ENCODE assay signal across 8 mouse cellular contexts in genomic region chr16:30596959-30597681, GRCm38 (mm10). TPM values are rescaled to one million over a fixed set of nuclear protein-coding genes. Genes with fewer than 3 reads are reported as not detected.
DNase-seq lines count a peak whose midpoint lies in the region; ATAC-seq and TF ChIP-seq lines count a peak whose summit lies in the region.

No protein-coding gene starts in this region.

- no peak overlapping the region for H3K27ac ChIP-seq in kidney, embryonic 14.5 days (ENCODE audit: low read depth, low read length)
- H3K27ac ChIP-seq in embryonic facial prominence, embryonic 11.5 days (replicated peaks; ENCODE audit: low read depth, low read length), result no peak overlapping the region
- H3K27ac ChIP-seq in kidney, adult 2 months (ENCODE audit: insufficient read depth, low read depth, low read length), result no peak overlapping the region
- no peak overlapping the region for H3K27ac ChIP-seq in limb, embryonic 13.5 days
- H3K27ac ChIP-seq in midbrain, embryonic 16.5 days (ENCODE audit: low read length), result no peak overlapping the region

- H3K9ac ChIP-seq in kidney, embryonic 14.5 days (ENCODE audit: low read depth, low read length), result no peak overlapping the region
- no peak overlapping the region for H3K9ac ChIP-seq in embryonic facial prominence, embryonic 11.5 days (replicated peaks; ENCODE audit: low read length)
- H3K9ac ChIP-seq in limb, embryonic 13.5 days, result 0 out of 2 replicates have a peak overlapping the region, but pooled peaks have one; percentile 35
- H3K9ac ChIP-seq in midbrain, embryonic 16.5 days (ENCODE audit: low read depth, low read length), result peak overlapping the region; percentile 2; the same call in 1 of the 2 replicates

- H3K9me3 ChIP-seq in kidney, embryonic 14.5 days (ENCODE audit: control insufficient read depth, low read length), result no peaks in the 10 kb centered on the region
- H3K9me3 ChIP-seq in embryonic facial prominence, embryonic 11.5 days (replicated peaks; ENCODE audit: control insufficient read depth, low read length), result no peaks in the 10 kb centered on the region
- H3K9me3 ChIP-seq in limb, embryonic 13.5 days, result no peaks in the 10 kb centered on the region
- H3K9me3 ChIP-seq in midbrain, embryonic 16.5 days (replicated peaks; ENCODE audit: control insufficient read depth, low read length, poor library complexity, severe bottlenecking), result no peaks in the 10 kb centered on the region

- H3K36me3 ChIP-seq in kidney, embryonic 14.5 days (ENCODE audit: control insufficient read depth, insufficient read depth, low read length), result no peaks in the 10 kb centered on the region
- H3K36me3 ChIP-seq in embryonic facial prominence, embryonic 11.5 days (replicated peaks; ENCODE audit: control insufficient read depth, insufficient read depth, low read depth, low read length), result no peaks in the 10 kb centered on the region
- H3K36me3 ChIP-seq in kidney, adult 2 months (ENCODE audit: control insufficient read depth, insufficient read depth, low read length), result no peaks in the 10 kb centered on the region
- no peaks in the 10 kb centered on the region for H3K36me3 ChIP-seq in limb, embryonic 13.5 days
- no peaks in the 10 kb centered on the region for H3K36me3 ChIP-seq in midbrain, embryonic 16.5 days (ENCODE audit: control insufficient read depth, insufficient read depth, low read length)

- no peak for ATAC-seq in kidney, embryonic 14.5 days (ENCODE audit: low FRiP score, low TSS enrichment)
- ATAC-seq in embryonic facial prominence, embryonic 11.5 days (replicated peaks; ENCODE audit: insufficient number of reproducible peaks, low FRiP score, low TSS enrichment, low read depth), result no peak
- ATAC-seq in limb, embryonic 13.5 days (ENCODE audit: low FRiP score, low read depth), result no peak
- ATAC-seq in midbrain, embryonic 16.5 days, result peak; percentile 21

- TF ChIP-seq POLR2A in kidney, adult 2 months (IDR thresholded peaks at IDR 0.05; ENCODE audit: low read depth, low read length), result no peak

- TF ChIP-seq CTCF in kidney, adult 2 months (conservative IDR thresholded peaks at IDR 0.05; ENCODE audit: insufficient read depth, insufficient read length, low read depth, low read length), result peak; percentile 95

- peaks cover 19% of the 10 kb centered on the region for H3K27me3 ChIP-seq in kidney, embryonic 14.5 days (ENCODE audit: control insufficient read depth, insufficient read depth, low read length)
- H3K27me3 ChIP-seq in embryonic facial prominence, embryonic 11.5 days (ENCODE audit: control insufficient read depth, insufficient read depth, low read length), result peaks cover 3% of the 10 kb centered on the region
- H3K27me3 ChIP-seq in kidney, adult 2 months (replicated peaks; ENCODE audit: control insufficient read depth, insufficient read depth, low read length), result no peaks in the 10 kb centered on the region
- H3K27me3 ChIP-seq in limb, embryonic 13.5 days, result peaks cover 52% of the 10 kb centered on the region
- H3K27me3 ChIP-seq in midbrain, embryonic 16.5 days (ENCODE audit: control insufficient read depth, insufficient read depth, low read depth, low read length), result peaks cover 22% of the 10 kb centered on the region

- WGBS in kidney, embryonic 14.5 days, result 13% methylated on average over 16 of the region's 16 CpGs
- 11% methylated on average over 16 of the region's 16 CpGs for WGBS in embryonic facial prominence, embryonic 11.5 days
- 8% methylated on average over 16 of the region's 16 CpGs for WGBS in kidney, adult 2 months
- WGBS in limb, embryonic 13.5 days, result 13% methylated on average over 16 of the region's 16 CpGs
- 12% methylated on average over 16 of the region's 16 CpGs for WGBS in midbrain, embryonic 16.5 days

- no peak overlapping the region for H3K4me3 ChIP-seq in kidney, embryonic 14.5 days (ENCODE audit: low read length)
- H3K4me3 ChIP-seq in embryonic facial prominence, embryonic 11.5 days (ENCODE audit: low read depth, low read length), result no peak overlapping the region
- H3K4me3 ChIP-seq in kidney, adult 2 months (ENCODE audit: insufficient read depth, low read depth, low read length), result no peak overlapping the region
- no peak overlapping the region for H3K4me3 ChIP-seq in limb, embryonic 13.5 days
- peak overlapping the region; percentile 18 for H3K4me3 ChIP-seq in midbrain, embryonic 16.5 days (ENCODE audit: low read depth, low read length)

- DNase-seq in kidney, adult 11 months, result peak; percentile 89
- peak; percentile 92 for DNase-seq in embryonic facial prominence, embryonic 11.5 days (ENCODE audit: low spot score)
- peak; percentile 87 to 98 for DNase-seq in heart, adult 18-20 months
- peak; percentile 94 for DNase-seq in kidney, adult 2 months
- peak; percentile 77 to 87 for DNase-seq in spleen, postnatal 10 days (ENCODE audit: low spot score in 2 of 2)

- no peak overlapping the region; the same call in none of the 2 replicates for H3K4me2 ChIP-seq in kidney, embryonic 14.5 days (replicated peaks; ENCODE audit: low read depth, low read length)
- H3K4me2 ChIP-seq in embryonic facial prominence, embryonic 11.5 days (ENCODE audit: low read depth, low read length), result no peak overlapping the region
- H3K4me2 ChIP-seq in limb, embryonic 13.5 days (replicated peaks), result peak overlapping the region; percentile 44
- peak overlapping the region; percentile 53 for H3K4me2 ChIP-seq in midbrain, embryonic 16.5 days (ENCODE audit: low read length)

- peaks cover 17% of the 10 kb centered on the region for H3K4me1 ChIP-seq in kidney, embryonic 14.5 days (ENCODE audit: control insufficient read depth, insufficient read depth, low read length)
- H3K4me1 ChIP-seq in embryonic facial prominence, embryonic 11.5 days (ENCODE audit: control insufficient read depth, insufficient read depth, low read length), result peaks cover 7% of the 10 kb centered on the region
- 0 out of 2 replicates have a peak, but pooled peaks cover 3% of the 10 kb centered on the region for H3K4me1 ChIP-seq in kidney, adult 2 months (ENCODE audit: control insufficient read depth, insufficient read depth, low read length)
- H3K4me1 ChIP-seq in limb, embryonic 13.5 days, result peaks cover 30% of the 10 kb centered on the region
- peaks cover 33% of the 10 kb centered on the region for H3K4me1 ChIP-seq in midbrain, embryonic 16.5 days (ENCODE audit: control insufficient read depth, insufficient read depth, low read length)

RNA-seq across cellular contexts. Expression of gene Fam43a, which starts 2.4 kb away (rescaled TPM):
- polyA plus RNA-seq in kidney, embryonic 14.5 days (2014; fragmentation: Nextera tagmentation; extraction: Ambion mirVana), result 7.2 and 9.2 TPM in 2 replicates
- polyA plus RNA-seq in embryonic facial prominence, embryonic 11.5 days (2014; fragmentation: Nextera tagmentation; extraction: Ambion mirVana), result 10.4 and 10.9 TPM in 2 replicates
- total RNA-seq in heart, adult 18-20 months (2021), result 10 to 100 TPM; 18.8 to 20.9 TPM
- polyA plus RNA-seq in kidney, adult 2 months (2012; rRNA removed), result 26.4 and 31.4 TPM in 2 replicates
- polyA plus RNA-seq in limb, embryonic 13.5 days (2015; fragmentation: Nextera tagmentation; extraction: Ambion mirVana), result 13.8 and 13.9 TPM in 2 replicates
- 15.6 and 15.8 TPM in 2 replicates for polyA plus RNA-seq in midbrain, embryonic 16.5 days (2015; fragmentation: Nextera tagmentation; extraction: Ambion mirVana)

RNA-seq across cellular contexts. Expression of gene Lsg1, which starts 9.7 kb away (rescaled TPM):
- polyA plus RNA-seq in kidney, embryonic 14.5 days (2014; fragmentation: Nextera tagmentation; extraction: Ambion mirVana), result 56.8 and 74.8 TPM in 2 replicates
- polyA plus RNA-seq in embryonic facial prominence, embryonic 11.5 days (2014; fragmentation: Nextera tagmentation; extraction: Ambion mirVana), result 78.0 and 87.0 TPM in 2 replicates
- total RNA-seq in heart, adult 18-20 months (2021), result 10 to 100 TPM; 19.5 to 23.4 TPM
- 9.1 and 9.4 TPM in 2 replicates for polyA plus RNA-seq in kidney, adult 2 months (2012; rRNA removed)
- polyA plus RNA-seq in limb, embryonic 13.5 days (2015; fragmentation: Nextera tagmentation; extraction: Ambion mirVana), result 75.7 and 81.8 TPM in 2 replicates
- polyA plus RNA-seq in midbrain, embryonic 16.5 days (2015; fragmentation: Nextera tagmentation; extraction: Ambion mirVana), result 39.1 and 51.6 TPM in 2 replicates

RNA-seq across cellular contexts. Expression of gene Tmem44, which starts 46.5 kb away (rescaled TPM):
- polyA plus RNA-seq in kidney, embryonic 14.5 days (2014; fragmentation: Nextera tagmentation; extraction: Ambion mirVana), result 14.1 and 15.1 TPM in 2 replicates
- 24.3 and 24.7 TPM in 2 replicates for polyA plus RNA-seq in embryonic facial prominence, embryonic 11.5 days (2014; fragmentation: Nextera tagmentation; extraction: Ambion mirVana)
- total RNA-seq in heart, adult 18-20 months (2021), result 1 to 10 TPM; 3.8 to 4.4 TPM
- polyA plus RNA-seq in kidney, adult 2 months (2012; rRNA removed), result 6.7 and 9.4 TPM in 2 replicates
- 26.0 and 29.2 TPM in 2 replicates for polyA plus RNA-seq in limb, embryonic 13.5 days (2015; fragmentation: Nextera tagmentation; extraction: Ambion mirVana)
- polyA plus RNA-seq in midbrain, embryonic 16.5 days (2015; fragmentation: Nextera tagmentation; extraction: Ambion mirVana), result 81.1 and 84.7 TPM in 2 replicates

Comparison
In these comparisons a context has a peak if more than half of its experiments do, and no peak if none do; other contexts are left out.
1. H3K4me2 ChIP-seq: peak in limb, embryonic 13.5 days (single experiment) and midbrain, embryonic 16.5 days (single experiment); none in kidney, embryonic 14.5 days (single experiment) and embryonic facial prominence, embryonic 11.5 days (single experiment).
2. H3K9ac ChIP-seq: peak in limb, embryonic 13.5 days (single experiment) and midbrain, embryonic 16.5 days (single experiment); none in kidney, embryonic 14.5 days (single experiment) and embryonic facial prominence, embryonic 11.5 days (single experiment).
3. Peak in every context shown above with its lines, with median percentiles within 50 percentile points of each other: DNase-seq.